In genomic region chr19:32486106-32486724, GRCm38 (mm10) we compare ENCODE assay signal across 8 mouse cellular contexts. TPM values are rescaled to one million over a fixed set of nuclear protein-coding genes. Genes with fewer than 3 reads are reported as not detected.
DNase-seq lines count a peak whose midpoint lies in the region; ATAC-seq and TF ChIP-seq lines count a peak whose summit lies in the region.
"Not testable (repeated sequence)": the region's sequence is repeated elsewhere in the genome, so short reads cannot be mapped to it uniquely, and the experiment has no call there.

No protein-coding gene starts in this region.

- intact Hi-C loops in heart, postnatal 36 days (cut with DNase I), result loop anchor here (5.0 kb wide), 1 partner anchor 324 kb away; no protein-coding TSS in a partner anchor

- WGBS in forebrain, embryonic 16.5 days, result under 1% methylated on average over 47 of the region's 47 CpGs
- WGBS in lung, embryonic 14.5 days, result under 1% methylated on average over 46 of the region's 47 CpGs

- H3K4me3 ChIP-seq in E14TG2a.4 (replicated peaks; ENCODE audit: low read length), result peak overlapping the region; percentile 89
- peak overlapping the region; percentile 91 for H3K4me3 ChIP-seq in forebrain, embryonic 16.5 days (replicated peaks; ENCODE audit: low read length)
- peak overlapping the region; percentile 97 for H3K4me3 ChIP-seq in layer of hippocampus, adult 2 months
- H3K4me3 ChIP-seq in lung, embryonic 14.5 days (ENCODE audit: low read depth, low read length), result peak overlapping the region; percentile 75

- peaks cover 25% of the 10 kb centered on the region for H3K4me1 ChIP-seq in E14TG2a.4 (replicated peaks; ENCODE audit: low read depth, low read length)
- H3K4me1 ChIP-seq in forebrain, embryonic 16.5 days (replicated peaks; ENCODE audit: control insufficient read depth, insufficient read depth, low read length), result peaks cover 27% of the 10 kb centered on the region
- not testable (repeated sequence) for H3K4me1 ChIP-seq in lung, embryonic 14.5 days (ENCODE audit: insufficient read depth)

- H3K27ac ChIP-seq in forebrain, embryonic 16.5 days (ENCODE audit: low read length), result peak overlapping the region; percentile 81
- peak overlapping the region; percentile 93 for H3K27ac ChIP-seq in layer of hippocampus, adult 2 months
- H3K27ac ChIP-seq in lung, embryonic 14.5 days (ENCODE audit: low read depth), result peak overlapping the region; percentile 82

- H3K27me3 ChIP-seq in E14TG2a.4 (ENCODE audit: insufficient read depth, low read length), result peaks cover 10% of the 10 kb centered on the region; the same call in 1 of the 2 replicates
- H3K27me3 ChIP-seq in forebrain, embryonic 16.5 days (replicated peaks; ENCODE audit: control insufficient read depth, insufficient read depth, low read length); lung, embryonic 14.5 days (ENCODE audit: insufficient read depth, low read length): not testable (repeated sequence)

- H3K36me3 ChIP-seq in E14TG2a.4 (ENCODE audit: insufficient read depth, low read length); forebrain, embryonic 16.5 days (ENCODE audit: control insufficient read depth, insufficient read depth); lung, embryonic 14.5 days (ENCODE audit: insufficient read depth): not testable (repeated sequence)

- H3K4me2 ChIP-seq in forebrain, embryonic 16.5 days (ENCODE audit: low read length), result peak overlapping the region; percentile 93
- H3K4me2 ChIP-seq in lung, embryonic 14.5 days, result peak overlapping the region; percentile 78

- peak; percentile 75 for ATAC-seq in forebrain, embryonic 16.5 days
- ATAC-seq in lung, embryonic 14.5 days (ENCODE audit: insufficient read depth), result peak; percentile 88
- peak; percentile 62 for ATAC-seq in neutrophil, adult 5-6 weeks (ENCODE audit: extremely low read depth, insufficient number of reproducible peaks, low FRiP score, poor library complexity, severe bottlenecking)

- peak overlapping the region; percentile 86 for H3K9ac ChIP-seq in forebrain, embryonic 16.5 days (replicated peaks; ENCODE audit: low read depth, low read length)
- H3K9ac ChIP-seq in lung, embryonic 14.5 days, result peak overlapping the region; percentile 76

- H3K9me3 ChIP-seq in E14TG2a.4 (ENCODE audit: low read length); forebrain, embryonic 16.5 days (ENCODE audit: control insufficient read depth, low read length); lung, embryonic 14.5 days (ENCODE audit: low read depth, low read length): not testable (repeated sequence)

- not testable (repeated sequence) for TF ChIP-seq CTCF in E14TG2a.4 (conservative IDR thresholded peaks at IDR 0.05; ENCODE audit: low read length)
- peak; percentile 67 for TF ChIP-seq CTCF in layer of hippocampus, adult 2 months (conservative IDR thresholded peaks at IDR 0.05)
- TF ChIP-seq CTCF in lung, embryonic 14.5 days (IDR thresholded peaks at IDR 0.05; ENCODE audit: low read depth), result peak; percentile 63

- peak; percentile 43 for DNase-seq in cerebellum, adult 11 months
- peak; percentile 63 to 73 for DNase-seq in heart, postnatal 36 days
- DNase-seq in layer of hippocampus, adult 2 months (ENCODE audit: low spot score in 2 of 2), result peak; percentile 51 to 58
- peak; percentile 74 for DNase-seq in lung, embryonic 14.5 days
- peak; percentile 63 for DNase-seq in testis, postnatal 14 days (ENCODE audit: low spot score)

RNA-seq across cellular contexts. Expression of gene Minpp1, which starts 0.6 kb away (rescaled TPM):
- polyA plus RNA-seq in forebrain, embryonic 16.5 days (2015; fragmentation: Nextera tagmentation; extraction: Ambion mirVana), result 49.5 TPM in 2 replicates
- 10 to 100 TPM; 14.1 to 15.3 TPM for total RNA-seq in heart, postnatal 36 days (2021)
- total RNA-seq in layer of hippocampus, adult 2 months (2021), result 10 to 100 TPM; 58.2 to 64.3 TPM
- polyA plus RNA-seq in lung, embryonic 14.5 days (2014; fragmentation: Nextera tagmentation; extraction: Ambion mirVana), result 67.6 and 68.6 TPM in 2 replicates
- 8.7 and 12.6 TPM in 2 replicates for total RNA-seq in neutrophil, adult 5-6 weeks (2017)

RNA-seq across cellular contexts. Expression of gene Rpl9-ps6, which starts 19.8 kb away (rescaled TPM):
- polyA plus RNA-seq in forebrain, embryonic 16.5 days (2015; fragmentation: Nextera tagmentation; extraction: Ambion mirVana), result 54.2 and 66.8 TPM in 2 replicates
- total RNA-seq in heart, postnatal 36 days (2021), result 10 to 100 TPM; 27.7 to 36.1 TPM
- total RNA-seq in layer of hippocampus, adult 2 months (2021), result 10 to 100 TPM; 30.6 to 35.4 TPM
- polyA plus RNA-seq in lung, embryonic 14.5 days (2014; fragmentation: Nextera tagmentation; extraction: Ambion mirVana), result 133 and 163 TPM in 2 replicates
- total RNA-seq in neutrophil, adult 5-6 weeks (2017), result 34.7 and 51.4 TPM in 2 replicates

Comparison
In these comparisons a context has a peak if more than half of its experiments do, and no peak if none do; other contexts are left out.
1. Peak in every context shown above with its lines: DNase-seq, ATAC-seq, H3K4me3 ChIP-seq and H3K27ac ChIP-seq.